Mouse (Mus musculus) liver, embryonic 13.5 days (tissue): ENCODE results near the gene Klhdc1. TPM values are rescaled to one million over a fixed set of nuclear protein-coding genes. Genes with fewer than 3 reads are reported as not detected.

ENCODE experiments used
- polyA plus RNA-seq: library from polyadenylated mRNA; unstranded; fragments of >200 nt; fragmentation: Nextera tagmentation; extraction: Ambion mirVana; gene quantifications from 2 replicates; pipeline ENCODE4 v1.2.1, GENCODE M21; 2015

Klhdc1 gene
- polyA plus RNA-seq, 1 experiment from 2014 or later: 3.9 TPM

Other genes starting within 250 kb of the Klhdc1 start
- 1,343 and 1,574 TPM in 2 replicates for gene Rps29, start 82.0 kb upstream of the Klhdc1 start, polyA plus RNA-seq
- gene Lrr1, start 72.4 kb upstream of the Klhdc1 start, polyA plus RNA-seq: 24.6 and 28.9 TPM in 2 replicates
- 736 and 806 TPM in 2 replicates for gene Rpl36al, start 57.1 kb upstream of the Klhdc1 start, polyA plus RNA-seq
- 27.9 and 32.2 TPM in 2 replicates for gene Mgat2, start 57.0 kb upstream of the Klhdc1 start, polyA plus RNA-seq
- 28.8 and 32.0 TPM in 2 replicates for gene Gm49383, start 44.1 kb upstream of the Klhdc1 start, polyA plus RNA-seq
- gene Dnaaf2, start 42.7 kb upstream of the Klhdc1 start, polyA plus RNA-seq: 7.1 and 8.8 TPM in 2 replicates
- gene Gm49384, start 36.9 kb upstream of the Klhdc1 start, polyA plus RNA-seq: 27.7 and 29.9 TPM in 2 replicates
- 29.0 and 32.5 TPM in 2 replicates for gene Pole2, start 13.0 kb upstream of the Klhdc1 start, polyA plus RNA-seq
- 102 and 104 TPM in 2 replicates for gene Klhdc2, start 55.5 kb downstream of the Klhdc1 start, polyA plus RNA-seq
- 47.5 and 56.5 TPM in 2 replicates for gene Nemf, start 116.0 kb downstream of the Klhdc1 start, polyA plus RNA-seq
- 38.2 and 41.6 TPM in 2 replicates for gene Arf6, start 131.0 kb downstream of the Klhdc1 start, polyA plus RNA-seq
- 0.71 and 0.93 TPM in 2 replicates for gene Gm9887, start 131.3 kb downstream of the Klhdc1 start, polyA plus RNA-seq